Mouse (Mus musculus) CH12.LX (cell line): ENCODE measurements around the gene Tanc1. TPM values are rescaled to one million over a fixed set of nuclear protein-coding genes. Genes with fewer than 3 reads are reported as not detected.

Experiments used
- DNase-seq: peaks from one replicate; pipeline ENCODE4 v3.0.0-alpha.2; 2013; ENCODE audit errors: extremely low read depth
- H3K27ac ChIP-seq: 2 replicates; pipeline ENCODE4 v1.5.1; 2012; ENCODE audit warnings: low read depth, mild to moderate bottlenecking, control low read depth, moderate library complexity; ENCODE audit not compliant: insufficient read depth
- H3K27me3 ChIP-seq: replicated peaks from 2 replicates; pipeline ENCODE3; 2012; ENCODE audit warnings: inconsistent platforms
- H3K36me3 ChIP-seq, 2 experiments: replicated peaks in 1 of 2; 2 replicates each; pipeline versions ENCODE3 to v1.6.1; 2012; ENCODE audit warnings: inconsistent platforms in 1 of 2, low read length in 1 of 2, mild to moderate bottlenecking in 1 of 2, mixed read lengths in 1 of 2, moderate library complexity in 1 of 2; ENCODE audit not compliant: control insufficient read depth in 1 of 2, insufficient read depth in 1 of 2
- H3K4me1 ChIP-seq, 2 experiments: 2 replicates each; pipeline ENCODE4 v1.6.1; 2012; ENCODE audit warnings: inconsistent platforms in 1 of 2, moderate library complexity in 1 of 2; ENCODE audit not compliant: insufficient read depth in 2 of 2, control insufficient read depth in 1 of 2
- H3K4me2 ChIP-seq: 2 replicates; pipeline ENCODE4 v1.6.1; 2012; ENCODE audit warnings: low read depth, mild to moderate bottlenecking, control low read depth; ENCODE audit not compliant: poor library complexity, insufficient read depth, severe bottlenecking
- H3K4me3 ChIP-seq, 3 experiments: fragments of 150-350 bp in 1 of 3; sonication (generic) in 1 of 3; replicated peaks in 1 of 3; 2 replicates each; pipeline versions ENCODE3 to v1.5.1; 2011 to 2012; ENCODE audit warnings: low read depth in 2 of 3, low read length in 2 of 3, mild to moderate bottlenecking in 2 of 3, moderate library complexity in 2 of 3, control low read depth in 1 of 3, improper control_type of control experiment in 1 of 3, inconsistent platforms in 1 of 3, mixed read lengths in 1 of 3; ENCODE audit not compliant: poor library complexity in 1 of 3
- H3K79me2 ChIP-seq: replicated peaks from 2 replicates; pipeline ENCODE4 v1.6.1; 2012; ENCODE audit warnings: mild to moderate bottlenecking, moderate library complexity; ENCODE audit not compliant: control insufficient read depth, poor library complexity, insufficient read depth, severe bottlenecking; ENCODE audit errors: extremely low read depth
- H3K9ac ChIP-seq: 2 replicates; pipeline ENCODE4 v1.6.1; 2012; ENCODE audit warnings: low read depth, mild to moderate bottlenecking, control low read depth, moderate library complexity; ENCODE audit not compliant: insufficient read depth
- H3K9me3 ChIP-seq: replicated peaks from 2 replicates; pipeline ENCODE3; 2012; ENCODE audit warnings: low read length, inconsistent platforms, mixed read lengths
- CHD1 ChIP-seq: IDR thresholded peaks from 2 replicates; pipeline ENCODE4 v1.6.1; 2012; ENCODE audit warnings: low read depth, low read length, improper control_type of control experiment, inconsistent platforms
- CHD2 ChIP-seq: IDR thresholded peaks from 2 replicates; pipeline ENCODE4 v1.6.1; 2011; ENCODE audit warnings: low read length, improper control_type of control experiment
- E2F4 ChIP-seq: IDR thresholded peaks from 2 replicates; pipeline ENCODE4 v1.6.1; 2011; ENCODE audit warnings: low read depth, low read length, improper control_type of control experiment; ENCODE audit not compliant: insufficient replicate concordance
- EP300 ChIP-seq: IDR thresholded peaks from 2 replicates; pipeline ENCODE4 v1.6.1; 2011; ENCODE audit warnings: low read length, improper control_type of control experiment
- ETS1 ChIP-seq: conservative IDR thresholded peaks from 2 replicates; pipeline ENCODE4 v1.6.1; 2012; ENCODE audit warnings: low read depth, mild to moderate bottlenecking, inconsistent platforms, low read length, improper control_type of control experiment, moderate library complexity
- HCFC1 ChIP-seq: IDR thresholded peaks from 2 replicates; pipeline ENCODE4 v1.6.1; 2012; ENCODE audit warnings: low read depth, mild to moderate bottlenecking, inconsistent platforms, low read length, improper control_type of control experiment
- JUND ChIP-seq: conservative IDR thresholded peaks from 2 replicates; pipeline ENCODE4 v1.6.1; 2011; ENCODE audit warnings: low read depth, low read length, improper control_type of control experiment
- MAX ChIP-seq: IDR thresholded peaks from 2 replicates; pipeline ENCODE4 v1.6.1; 2011; ENCODE audit warnings: low read length, improper control_type of control experiment
- MXI1 ChIP-seq: IDR thresholded peaks from 2 replicates; pipeline ENCODE4 v1.6.1; 2011; ENCODE audit warnings: mild to moderate bottlenecking, low read depth, low read length, improper control_type of control experiment
- MYC ChIP-seq: IDR thresholded peaks from 2 replicates; pipeline ENCODE4 v1.6.1; 2011; ENCODE audit warnings: low read depth, mild to moderate bottlenecking, improper control_type of control experiment, low read length
- NELFE ChIP-seq: IDR thresholded peaks from 2 replicates; pipeline ENCODE4 v1.6.1; 2011; ENCODE audit warnings: low read depth, low read length, improper control_type of control experiment
- NRF1 ChIP-seq: IDR thresholded peaks from 2 replicates; pipeline ENCODE4 v1.6.1; 2014; ENCODE audit warnings: low read depth, mild to moderate bottlenecking, inconsistent platforms, low read length, improper control_type of control experiment, moderate library complexity
- PAX5 ChIP-seq: IDR thresholded peaks from 2 replicates; pipeline ENCODE4 v1.6.1; 2012; ENCODE audit warnings: low read length, inconsistent platforms, mixed read lengths
- POLR2A ChIP-seq: IDR thresholded peaks from 2 replicates; pipeline ENCODE4 v1.6.1; 2011; ENCODE audit warnings: low read depth, mild to moderate bottlenecking, improper control_type of control experiment, low read length
- POLR2AphosphoS2 ChIP-seq: IDR thresholded peaks from 2 replicates; pipeline ENCODE4 v1.6.1; 2011; ENCODE audit warnings: low read depth, low read length, improper control_type of control experiment
- RCOR1 ChIP-seq: conservative IDR thresholded peaks from 2 replicates; pipeline ENCODE4 v1.6.1; 2012; ENCODE audit warnings: low read depth, mild to moderate bottlenecking, inconsistent platforms, low read length, improper control_type of control experiment
- SMC3 ChIP-seq: IDR thresholded peaks from 2 replicates; pipeline ENCODE4 v1.6.1; 2011; ENCODE audit warnings: low read depth, low read length, improper control_type of control experiment
- TBP ChIP-seq: conservative IDR thresholded peaks from 2 replicates; pipeline ENCODE4 v1.6.1; 2011; ENCODE audit warnings: low read depth, low read length, improper control_type of control experiment
- TCF12 ChIP-seq: IDR thresholded peaks from 2 replicates; pipeline ENCODE4 v1.6.1; 2014; ENCODE audit warnings: low read depth, mild to moderate bottlenecking, inconsistent platforms, low read length, improper control_type of control experiment
- USF1 ChIP-seq: IDR thresholded peaks from 2 replicates; pipeline ENCODE4 v1.6.1; 2014; ENCODE audit warnings: low read depth, mild to moderate bottlenecking, inconsistent platforms, low read length, improper control_type of control experiment
- ZKSCAN1 ChIP-seq: IDR thresholded peaks from 2 replicates; pipeline ENCODE4 v1.6.1; 2012; ENCODE audit warnings: low read depth, inconsistent platforms, low read length, improper control_type of control experiment, borderline replicate concordance
- ZMIZ1 ChIP-seq: IDR thresholded peaks from 2 replicates; pipeline ENCODE4 v1.6.1; 2012; ENCODE audit warnings: low read depth, mild to moderate bottlenecking, inconsistent platforms, low read length, improper control_type of control experiment
- ZNF384 ChIP-seq: IDR thresholded peaks from 2 replicates; pipeline ENCODE4 v1.6.1; 2012; ENCODE audit warnings: low read depth, low read length, improper control_type of control experiment, inconsistent platforms
- dilution Hi-C: fragments of 300-500 bp; cut with MboI; formaldehyde crosslinking; loops from 2 replicates; pipeline ENCODE4 v1.14.3; 2020; ENCODE audit warnings: low sequenced_read_pairs; ENCODE audit not compliant: extremely low pct_unique_long_range_greater_than_20kb, extremely low pct_ligation_motif_present
- in situ Hi-C: fragments of 300-500 bp; cut with MboI; formaldehyde crosslinking; loops from 3 replicates; pipeline ENCODE4 v1.14.3; 2019; ENCODE audit warnings: low sequenced_read_pairs, low pct_ligation_motif_present, low pct_unique_long_range_greater_than_20kb, mixed read lengths
- polyA plus RNA-seq: library from polyadenylated mRNA; unstranded; fragments of >175 nt; gene quantifications from 2 replicates; pipeline ENCODE4 v1.2.1, GENCODE M21; 2012; ENCODE audit warnings: low read depth; ENCODE audit not compliant: insufficient read length
- total RNA-seq, 2 experiments: library from RNA; depleted of rRNA; stranded (reverse); fragments of 300-350 nt in 1 of 2; fragments of >200 nt in 1 of 2; gene quantifications; 2 replicates each; pipeline ENCODE4 v1.2.3; 2012 to 2014

The Tanc1 gene
- total and polyA plus RNA-seq, 3 experiments: 0.08 to 0.21 (median 0.08) TPM

DNA sequence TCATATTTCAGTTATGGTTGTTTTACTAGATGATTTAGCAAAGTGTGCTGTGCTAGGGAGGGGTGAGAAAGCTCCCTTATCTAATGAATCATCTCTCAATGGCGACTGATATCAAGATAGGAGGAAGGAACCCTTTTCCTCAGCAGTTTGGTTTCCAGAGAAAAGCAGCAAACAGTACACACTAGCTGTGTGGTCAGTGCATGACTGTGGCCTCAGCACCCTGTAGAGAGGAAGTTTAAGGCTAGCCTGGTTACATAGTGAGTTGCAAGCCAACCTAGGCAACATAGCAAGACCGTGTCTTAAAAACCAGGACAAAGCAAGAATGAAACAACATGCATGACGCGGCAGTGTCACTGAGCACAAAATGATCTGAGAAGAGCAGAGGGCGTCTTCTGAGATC lies 150.4 kb downstream of the Tanc1 start:
- in situ Hi-C loops: no loop called here
- dilution Hi-C loops: no loop called here
- H3K9ac ChIP-seq: no peak overlapping the region
- no peak for DNase-seq
- H3K27me3 ChIP-seq: no peaks in the 10 kb centered on the region
- H3K27ac ChIP-seq: no peak overlapping the region
- TF ChIP-seq ETS1: no peak
- TF ChIP-seq PAX5: no peak
- no peak for TF ChIP-seq MAX
- TF ChIP-seq ZKSCAN1: no peak
- no peak for TF ChIP-seq MYC
- no peak for TF ChIP-seq HCFC1
- TF ChIP-seq EP300: no peak
- no peak for TF ChIP-seq ZMIZ1
- TF ChIP-seq TBP: no peak
- TF ChIP-seq POLR2A: no peak
- TF ChIP-seq USF1: no peak
- no peak for TF ChIP-seq POLR2AphosphoS2
- TF ChIP-seq SMC3: no peak
- TF ChIP-seq TCF12: no peak
- no peak for TF ChIP-seq CHD1
- no peak for TF ChIP-seq NELFE
- TF ChIP-seq MXI1: no peak
- TF ChIP-seq E2F4: no peak
- TF ChIP-seq ZNF384: no peak
- no peak overlapping the region for H3K4me2 ChIP-seq
- no peaks in the 10 kb centered on the region for H3K9me3 ChIP-seq
- 0 out of 4 replicates have a peak, but pooled peaks cover 0 to 2% of the 10 kb centered on the region in 2 experiments for H3K4me1 ChIP-seq
- H3K79me2 ChIP-seq: no peaks in the 10 kb centered on the region
- no peak overlapping the region for H3K4me3 ChIP-seq
- no peaks in the 10 kb centered on the region for H3K36me3 ChIP-seq

DNA sequence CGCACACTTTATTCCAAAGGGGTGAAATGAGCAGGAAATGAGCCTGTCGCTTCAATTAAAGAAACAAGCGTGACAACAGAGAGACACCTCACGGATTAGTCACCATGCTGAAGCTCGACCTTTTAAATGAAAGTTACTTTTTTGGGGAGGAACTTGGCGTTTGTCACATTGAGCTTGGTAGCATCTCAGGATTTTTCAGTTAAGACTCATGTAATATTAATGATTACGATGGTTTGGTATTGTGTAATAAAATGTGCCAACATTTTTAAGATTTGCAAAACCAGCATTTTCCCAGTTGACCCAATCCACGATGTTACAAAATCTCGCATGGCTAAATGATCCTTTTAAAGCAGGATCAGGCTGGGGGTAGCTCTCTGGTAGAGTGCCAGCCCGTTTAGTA lies 153.8 kb downstream of the Tanc1 start:
- TF ChIP-seq MAX: no peak
- TF ChIP-seq RCOR1: no peak
- no peak for TF ChIP-seq PAX5
- no peak for TF ChIP-seq TCF12
- TF ChIP-seq ZMIZ1: no peak
- no peak for TF ChIP-seq JUND
- TF ChIP-seq CHD2: no peak
- TF ChIP-seq USF1: no peak
- TF ChIP-seq NRF1: no peak
- DNase-seq: no peak
- dilution Hi-C loops: no loop called here
- H3K36me3 ChIP-seq: no peaks in the 10 kb centered on the region
- no peaks in the 10 kb centered on the region for H3K27me3 ChIP-seq
- in situ Hi-C loops: no loop called here
- H3K4me2 ChIP-seq: no peak overlapping the region
- H3K9ac ChIP-seq: no peak overlapping the region
- 0 out of 4 replicates have a peak, but pooled peaks cover 0 to 2% of the 10 kb centered on the region in 2 experiments for H3K4me1 ChIP-seq
- no peak overlapping the region for H3K4me3 ChIP-seq
- H3K9me3 ChIP-seq: no peaks in the 10 kb centered on the region
- no peak overlapping the region for H3K27ac ChIP-seq
- no peaks in the 10 kb centered on the region for H3K79me2 ChIP-seq
